Mouse (Mus musculus) neural tube, embryonic 11.5 days (tissue): ENCODE data around the gene Tdrd7. TPM values are rescaled to one million over a fixed set of nuclear protein-coding genes. Genes with fewer than 3 reads are reported as not detected.

ENCODE experiments used
- ATAC-seq: fragments of 200-750 bp; cut with Nextera tagmentation; 2 replicates; pipeline ENCODE4 v1.8.0; 2017; ENCODE audit warnings: moderate number of reproducible peaks, mild to moderate bottlenecking, moderate TSS enrichment, moderate library complexity; ENCODE audit not compliant: insufficient read depth, low FRiP score, low TSS enrichment
- DNase-seq: peaks from one replicate; pipeline ENCODE4 v3.0.0-alpha.2; 2015; ENCODE audit warnings: low spot score
- H3K27ac ChIP-seq: fragments of 300-500 bp; sonication (generic); 2 replicates; pipeline ENCODE4 v1.5.1; 2014; ENCODE audit warnings: low read depth, mild to moderate bottlenecking, low read length
- H3K27me3 ChIP-seq: fragments of 300-500 bp; sonication (generic); 2 replicates; pipeline ENCODE4 v1.6.1; 2014; ENCODE audit warnings: mild to moderate bottlenecking, low read length, mixed read lengths; ENCODE audit not compliant: control insufficient read depth, insufficient read depth
- H3K36me3 ChIP-seq: fragments of 300-500 bp; sonication (generic); 2 replicates; pipeline ENCODE4 v1.6.1; 2014; ENCODE audit warnings: mild to moderate bottlenecking, low read length, moderate library complexity, mixed read lengths; ENCODE audit not compliant: control insufficient read depth, insufficient read depth
- H3K4me1 ChIP-seq: fragments of 300-500 bp; sonication (generic); 2 replicates; pipeline ENCODE4 v1.6.1; 2014; ENCODE audit warnings: low read length, mixed read lengths; ENCODE audit not compliant: control insufficient read depth, insufficient read depth
- H3K4me2 ChIP-seq: fragments of 300-500 bp; sonication (generic); 2 replicates; pipeline ENCODE4 v1.6.1; 2014; ENCODE audit warnings: low read depth, mild to moderate bottlenecking, moderate library complexity
- H3K4me3 ChIP-seq: fragments of 300-500 bp; sonication (generic); 2 replicates; pipeline ENCODE4 v1.5.1; 2014; ENCODE audit warnings: low read depth, low read length
- H3K9ac ChIP-seq: fragments of 300-500 bp; sonication (generic); 2 replicates; pipeline ENCODE4 v1.6.1; 2014; ENCODE audit warnings: mild to moderate bottlenecking, low read length
- H3K9me3 ChIP-seq: fragments of 300-500 bp; sonication (generic); 2 replicates; pipeline ENCODE4 v1.6.1; 2016; ENCODE audit warnings: low read length; ENCODE audit not compliant: control insufficient read depth
- WGBS: fragments of 180-500 bp; shearing (Covaris S2); extraction: QIAGEN DNeasy Blood & Tissue Kit; methylation state at CpG from one replicate; pipeline ENCODE4 v1.1.7; 2014; 5-methylcytosine and 5-hydroxymethylcytosine counted together
- polyA plus RNA-seq: library from polyadenylated mRNA; unstranded; fragments of >200 nt; fragmentation: Nextera tagmentation; extraction: Ambion mirVana; gene quantifications from 2 replicates; pipeline ENCODE4 v1.2.1, GENCODE M21; 2014

Gene Tdrd7
- polyA plus RNA-seq, 1 experiment from 2014 or later: 16.7 TPM

DNA sequence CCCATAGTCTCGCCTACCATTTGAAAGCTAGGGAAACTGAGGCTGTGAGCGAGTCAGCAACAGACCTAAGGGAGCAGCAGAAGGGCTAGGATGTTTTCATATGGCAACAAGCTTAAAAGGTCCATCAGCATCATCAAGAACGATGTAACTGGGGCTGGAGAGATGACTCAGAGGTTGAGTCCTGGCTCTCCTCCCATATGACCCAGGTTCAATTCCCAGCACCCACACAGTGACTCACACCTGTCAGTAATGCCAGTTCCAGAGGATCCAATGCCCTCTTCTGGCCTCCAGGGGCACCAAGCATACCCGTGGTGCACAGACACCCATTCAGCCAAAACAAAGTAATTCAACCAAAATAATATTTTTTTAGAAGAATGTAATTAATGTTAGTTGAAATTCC, 115.1 kb downstream of the Tdrd7 start:
- H3K4me1 ChIP-seq: peaks cover 4% of the 10 kb centered on the region; the same call in 1 of the 2 replicates
- H3K9ac ChIP-seq: no peak overlapping the region
- ATAC-seq (no peak), DNase-seq (no peak)
- H3K4me3 ChIP-seq: no peak overlapping the region
- no peak overlapping the region for H3K27ac ChIP-seq
- WGBS: 89% methylated on average over 4 of the region's 4 CpGs
- H3K36me3 ChIP-seq: no peaks in the 10 kb centered on the region
- H3K27me3 ChIP-seq: no peaks in the 10 kb centered on the region
- no peaks in the 10 kb centered on the region for H3K9me3 ChIP-seq
- H3K4me2 ChIP-seq: no peak overlapping the region

DNA sequence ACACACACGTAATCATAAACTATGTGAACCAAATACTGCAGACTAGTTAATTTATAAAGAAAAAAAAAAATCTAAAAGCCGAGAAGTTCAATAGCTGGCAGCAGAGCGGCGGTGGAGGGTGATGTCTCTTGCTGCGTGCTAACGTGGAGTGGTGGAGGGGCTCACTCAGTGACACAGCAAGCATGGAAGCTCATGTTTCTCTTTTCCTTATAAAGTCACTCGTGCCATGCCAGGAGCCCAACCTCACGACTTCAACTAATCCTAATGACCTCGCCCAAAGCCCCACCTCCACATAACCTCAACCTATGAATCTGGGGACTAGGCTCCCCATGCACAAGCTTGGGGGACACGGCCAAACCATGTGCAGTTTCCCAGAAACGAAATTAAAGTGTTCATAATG, 117.4 kb downstream of the Tdrd7 start:
- no peak overlapping the region for H3K4me3 ChIP-seq
- WGBS: 85% methylated on average over 11 of the region's 11 CpGs
- H3K9me3 ChIP-seq: no peaks in the 10 kb centered on the region
- H3K36me3 ChIP-seq: no peaks in the 10 kb centered on the region
- peaks cover 4% of the 10 kb centered on the region; the same call in 1 of the 2 replicates for H3K4me1 ChIP-seq
- no peak for DNase-seq
- no peaks in the 10 kb centered on the region for H3K27me3 ChIP-seq
- H3K9ac ChIP-seq: no peak overlapping the region
- H3K4me2 ChIP-seq: no peak overlapping the region
- H3K27ac ChIP-seq: no peak overlapping the region
- ATAC-seq: no peak

Other genes with a start within 250 kb of the Tdrd7 start
- 4.1 and 4.6 TPM in 2 replicates for gene Aldh1b1, start 166.3 kb upstream of the Tdrd7 start, polyA plus RNA-seq
- 76.8 and 90.4 TPM in 2 replicates for gene Igfbpl1, start 138.4 kb upstream of the Tdrd7 start, polyA plus RNA-seq
- 6.3 and 7.2 TPM in 2 replicates for gene Stra6l, start 116.7 kb upstream of the Tdrd7 start, polyA plus RNA-seq
- gene Ccdc180, start 75.0 kb upstream of the Tdrd7 start, polyA plus RNA-seq: 0.05 TPM in 1 of 2 replicates, not detected in the other
- 5.2 and 5.7 TPM in 2 replicates for gene Tmod1, start 73.6 kb downstream of the Tdrd7 start, polyA plus RNA-seq
- gene Ncbp1, start 173.3 kb downstream of the Tdrd7 start, polyA plus RNA-seq: 134 and 145 TPM in 2 replicates
- 32.5 and 37.2 TPM in 2 replicates for gene Tstd2, start 173.4 kb downstream of the Tdrd7 start, polyA plus RNA-seq
- 24.9 and 28.4 TPM in 2 replicates for gene Xpa, start 231.0 kb downstream of the Tdrd7 start, polyA plus RNA-seq